Mouse (Mus musculus): Measurements from ENCODE around the gene Slamf6. TPM values are rescaled to one million over a fixed set of nuclear protein-coding genes. Genes with fewer than 3 reads are reported as not detected.
A peak's percentile ranks its signal among the peaks of the same experiment; 100 is the strongest.

Gene Slamf6
- polyA plus RNA-seq, 1 experiment from 2014 or later: 0.08 TPM

DNA sequence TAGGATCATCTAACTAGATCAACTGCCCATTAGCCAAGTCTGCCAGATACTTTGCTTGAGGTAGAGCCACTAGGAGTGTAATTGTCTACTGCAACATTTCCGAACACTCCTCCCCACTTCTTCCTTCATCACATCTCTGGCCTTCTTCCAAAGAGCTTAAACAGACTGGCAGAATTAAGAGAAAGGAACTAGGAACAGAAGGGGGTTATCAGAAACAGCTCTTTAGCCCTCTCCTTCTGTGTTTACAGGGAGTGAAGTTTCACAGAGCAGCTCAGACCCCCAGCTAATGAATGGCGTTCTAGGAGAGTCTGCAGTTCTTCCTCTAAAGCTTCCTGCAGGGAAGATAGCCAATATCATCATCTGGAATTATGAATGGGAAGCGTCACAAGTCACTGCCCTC, 16.5 kb downstream of the Slamf6 start:
- no peak for DNase-seq (ENCODE audit: low spot score)
- H3K27ac ChIP-seq: no peak overlapping the region
- no peaks in the 10 kb centered on the region for H3K36me3 ChIP-seq
- H3K4me3 ChIP-seq: no peak overlapping the region
- 23% methylated on average over 3 of the region's 3 CpGs for WGBS
- no peaks in the 10 kb centered on the region for H3K27me3 ChIP-seq (ENCODE audit: insufficient read depth, poor library complexity, severe bottlenecking)
- H3K4me1 ChIP-seq: no peaks in the 10 kb centered on the region
- H3K9me3 ChIP-seq: no peaks in the 10 kb centered on the region

DNA sequence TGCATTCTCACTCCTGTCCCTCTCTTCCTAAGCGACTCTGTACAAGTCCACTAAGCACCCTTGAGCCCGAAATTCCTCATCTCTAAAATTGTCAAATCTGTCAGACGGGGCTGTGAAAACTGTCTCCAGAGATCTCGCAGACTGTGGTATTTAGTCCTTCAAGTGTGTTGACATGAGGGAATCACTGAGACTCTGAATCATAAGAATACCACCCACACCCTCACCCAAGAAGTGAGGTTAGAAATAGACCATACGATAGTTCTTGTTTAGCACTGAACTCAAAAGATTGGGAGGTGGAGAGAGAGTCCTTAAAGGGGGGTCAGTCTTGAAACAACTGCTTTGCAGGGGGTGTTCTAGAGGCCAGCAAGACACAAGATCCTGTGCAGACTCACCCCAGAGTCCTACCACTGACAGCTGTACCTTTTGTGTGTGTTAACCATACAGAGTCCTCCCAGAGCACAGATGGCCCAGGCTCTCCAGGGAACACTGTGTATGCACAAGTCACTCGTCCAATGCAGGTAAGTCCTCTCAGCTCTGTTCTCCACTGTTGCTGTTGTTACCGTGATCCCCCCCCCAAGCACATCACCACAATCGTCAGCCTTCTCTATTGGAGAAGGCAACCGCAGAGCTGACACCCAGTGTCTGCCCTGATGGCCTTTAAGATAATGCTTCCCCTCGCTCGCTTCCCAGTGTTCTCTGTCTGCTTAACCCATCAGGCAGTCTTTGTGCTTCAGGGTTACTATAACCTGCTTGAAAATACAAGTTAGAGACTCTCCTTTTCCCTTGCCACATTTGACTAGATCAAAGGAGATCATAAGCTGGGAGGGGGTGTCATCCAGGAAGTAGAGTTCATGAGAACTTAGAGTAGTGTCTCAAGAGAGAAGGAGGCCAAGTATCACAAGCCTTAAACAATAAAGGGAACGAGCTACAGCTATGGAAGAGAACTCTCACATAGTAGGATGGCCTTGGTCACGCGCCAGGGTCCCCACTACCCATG, 21.9 kb downstream of the Slamf6 start:
- Histone ChIP-seq H3K9me3 (no peaks in the 10 kb centered on the region), H3K27me3 (ENCODE audit: insufficient read depth, poor library complexity, severe bottlenecking) (no peaks in the 10 kb centered on the region), H3K4me1 (no peaks in the 10 kb centered on the region), H3K4me3 (no peak overlapping the region), H3K27ac (no peak overlapping the region), H3K36me3 (no peaks in the 10 kb centered on the region)
- 66% methylated on average over 14 of the region's 14 CpGs for WGBS
- DNase-seq (ENCODE audit: low spot score): no peak

DNA sequence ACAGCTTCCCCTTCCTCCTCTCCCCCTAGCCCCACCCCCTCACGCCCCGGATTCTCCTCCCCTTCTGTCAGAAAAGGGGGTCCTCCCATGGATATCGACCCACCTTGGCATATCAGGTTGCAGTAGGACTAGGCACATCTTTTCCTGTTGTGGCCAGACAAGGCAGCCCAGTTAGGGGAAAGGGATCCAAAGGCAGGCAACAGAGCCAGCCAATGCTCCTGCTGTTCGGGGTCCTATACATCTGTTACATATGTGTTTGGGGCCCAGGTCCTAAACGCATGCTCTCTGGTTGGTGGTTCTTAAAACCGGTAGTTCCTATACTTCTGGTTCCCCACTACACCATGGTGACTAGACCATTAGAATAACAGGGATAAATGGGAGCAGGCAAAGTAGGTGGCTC, 23.3 kb downstream of the Slamf6 start:
- H3K27ac ChIP-seq: no peak overlapping the region
- H3K27me3 ChIP-seq (ENCODE audit: insufficient read depth, poor library complexity, severe bottlenecking): no peaks in the 10 kb centered on the region
- 72% methylated on average over 6 of the region's 6 CpGs for WGBS
- no peaks in the 10 kb centered on the region for H3K36me3 ChIP-seq
- H3K4me3 ChIP-seq: no peak overlapping the region
- no peak for DNase-seq (ENCODE audit: low spot score)
- H3K9me3 ChIP-seq: no peaks in the 10 kb centered on the region
- no peaks in the 10 kb centered on the region for H3K4me1 ChIP-seq

DNA sequence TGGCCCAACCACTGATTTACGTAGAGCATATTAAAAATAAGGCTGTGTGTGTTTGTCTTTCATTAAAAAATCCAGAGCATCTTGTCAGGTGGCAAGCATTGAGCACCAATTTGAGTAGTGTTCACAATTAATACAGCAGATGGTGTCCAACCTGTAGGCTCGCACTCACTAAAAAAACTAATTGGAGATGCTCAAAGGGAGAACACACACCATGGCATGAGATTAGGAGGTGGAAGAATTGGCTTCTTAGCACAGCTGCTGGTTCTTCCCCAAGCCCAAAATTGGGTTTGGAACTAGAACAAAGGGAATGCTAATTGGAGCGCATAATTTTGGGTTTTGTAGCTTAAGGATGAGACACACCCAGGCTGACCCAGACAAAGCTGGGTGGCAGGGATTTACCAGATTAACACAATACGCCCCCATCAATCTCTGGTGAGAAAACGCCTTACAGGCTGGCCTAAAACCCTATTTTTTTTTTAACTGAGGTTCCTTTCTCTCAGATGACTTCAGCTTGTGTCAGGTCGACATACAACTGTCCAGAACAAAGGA, 29.2 kb downstream of the Slamf6 start:
- H3K9me3 ChIP-seq: no peaks in the 10 kb centered on the region
- no peak overlapping the region for H3K4me3 ChIP-seq

DNA sequence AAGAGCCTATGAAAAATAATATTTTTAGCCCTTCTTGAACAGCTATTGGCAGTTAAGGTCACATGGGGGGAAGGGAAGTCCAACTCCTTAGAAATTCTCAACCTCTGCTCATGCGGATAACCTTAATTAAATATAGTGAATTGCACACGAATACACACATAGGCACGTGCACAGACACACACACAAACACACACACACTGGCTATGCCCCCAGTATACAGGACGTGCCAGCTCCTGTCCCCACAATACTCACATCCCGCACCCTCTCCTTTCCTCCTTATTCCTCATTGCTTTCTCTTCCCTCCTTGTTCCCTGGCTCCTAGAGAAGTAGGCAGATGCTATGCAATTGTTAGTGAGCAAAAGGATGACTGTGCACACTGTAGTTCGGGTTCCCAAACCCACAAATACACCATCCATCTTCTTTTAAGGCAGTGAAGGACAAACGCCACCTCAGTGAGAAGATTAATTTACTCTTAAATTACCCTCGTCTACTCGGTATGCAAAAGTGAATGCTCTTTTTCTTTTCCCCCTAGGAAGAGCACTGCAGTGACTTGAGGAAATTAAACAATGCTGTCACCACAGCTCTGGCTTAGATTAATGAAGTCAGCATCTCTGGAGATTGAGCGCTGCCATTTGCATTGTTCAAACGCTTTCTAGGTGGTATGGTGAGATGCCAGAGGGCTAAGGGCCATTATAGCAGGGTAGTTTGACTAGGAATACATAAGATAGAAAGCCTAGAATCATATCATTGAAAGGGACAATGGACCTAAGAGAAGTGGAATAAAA, 31.0 kb downstream of the Slamf6 start:
- Histone ChIP-seq H3K36me3 (no peaks in the 10 kb centered on the region), H3K9me3 (no peaks in the 10 kb centered on the region), H3K27me3 (ENCODE audit: insufficient read depth, poor library complexity, severe bottlenecking) (no peaks in the 10 kb centered on the region), H3K27ac (no peak overlapping the region), H3K4me3 (no peak overlapping the region), H3K4me1 (no peaks in the 10 kb centered on the region)
- DNase-seq (ENCODE audit: low spot score): no peak
- WGBS: 78% methylated on average over 11 of the region's 11 CpGs

More for the DNA sequence above, 29.2 kb downstream of the Slamf6 start:
- Histone ChIP-seq H3K36me3 (no peaks in the 10 kb centered on the region), H3K4me1 (no peaks in the 10 kb centered on the region), H3K27ac (no peak overlapping the region), H3K27me3 (ENCODE audit: insufficient read depth, poor library complexity, severe bottlenecking) (no peaks in the 10 kb centered on the region)
- 63% methylated on average over 6 of the region's 6 CpGs for WGBS
- DNase-seq (ENCODE audit: low spot score): no peak

DNA sequence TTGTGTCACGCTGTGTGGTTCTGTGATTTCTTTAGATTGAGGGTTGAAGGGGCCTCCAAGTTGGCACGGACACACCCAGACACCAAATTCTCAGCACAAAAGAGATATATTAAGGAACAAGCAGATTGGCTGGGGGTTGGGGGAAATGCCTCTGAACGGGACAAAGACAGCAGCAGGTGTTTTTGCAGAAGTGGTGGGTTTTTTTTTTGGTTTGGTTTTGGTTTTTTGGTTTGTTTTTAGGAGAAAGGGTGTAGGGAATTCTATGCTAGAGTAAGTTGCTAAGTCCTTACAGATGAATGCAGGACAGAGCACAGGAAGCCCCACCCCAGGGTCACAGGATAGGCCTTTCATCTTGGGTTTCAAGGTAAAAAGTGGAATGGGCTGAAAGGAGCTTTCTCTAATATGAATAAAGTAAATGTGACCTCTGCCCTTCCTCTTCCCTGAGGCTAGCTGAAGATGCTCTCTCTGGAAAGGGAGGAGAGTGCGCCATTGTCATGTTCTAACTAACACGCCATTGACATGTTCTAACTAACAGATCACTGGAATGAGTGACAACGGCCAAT, 31.7 kb downstream of the Slamf6 start:
- Histone ChIP-seq H3K4me3 (no peak overlapping the region), H3K27me3 (ENCODE audit: insufficient read depth, poor library complexity, severe bottlenecking) (no peaks in the 10 kb centered on the region), H3K27ac (no peak overlapping the region), H3K9me3 (no peaks in the 10 kb centered on the region), H3K4me1 (no peaks in the 10 kb centered on the region), H3K36me3 (no peaks in the 10 kb centered on the region)
- WGBS: 87% methylated on average over 6 of the region's 6 CpGs
- DNase-seq (ENCODE audit: low spot score): no peak

DNA sequence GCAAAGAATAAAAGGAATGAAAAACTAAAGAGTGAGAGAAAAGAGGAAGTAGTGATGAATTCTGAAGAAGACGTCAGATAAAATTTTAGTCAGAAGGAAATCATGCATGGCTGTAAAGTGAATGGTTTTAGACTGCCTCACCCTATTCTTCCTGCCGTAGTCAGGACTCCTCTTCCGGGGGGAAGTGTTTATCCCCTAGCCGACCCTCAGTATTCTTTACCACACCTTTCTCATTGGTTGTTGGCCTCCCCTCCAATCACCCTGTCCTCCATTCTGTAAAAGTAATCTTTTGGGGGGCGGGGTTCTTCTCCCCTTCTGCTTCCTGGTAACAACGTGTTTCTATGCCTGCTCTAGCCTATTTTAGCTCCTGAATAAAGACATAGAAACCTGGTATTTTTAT, 37.8 kb downstream of the Slamf6 start:
- 74% methylated on average over 6 of the region's 6 CpGs for WGBS
- Histone ChIP-seq H3K27me3 (ENCODE audit: insufficient read depth, poor library complexity, severe bottlenecking) (no peaks in the 10 kb centered on the region), H3K36me3 (no peaks in the 10 kb centered on the region), H3K4me1 (no peaks in the 10 kb centered on the region), H3K9me3 (no peaks in the 10 kb centered on the region), H3K27ac (no peak overlapping the region), H3K4me3 (no peak overlapping the region)
- peak; percentile 20 for DNase-seq (ENCODE audit: low spot score)

DNA sequence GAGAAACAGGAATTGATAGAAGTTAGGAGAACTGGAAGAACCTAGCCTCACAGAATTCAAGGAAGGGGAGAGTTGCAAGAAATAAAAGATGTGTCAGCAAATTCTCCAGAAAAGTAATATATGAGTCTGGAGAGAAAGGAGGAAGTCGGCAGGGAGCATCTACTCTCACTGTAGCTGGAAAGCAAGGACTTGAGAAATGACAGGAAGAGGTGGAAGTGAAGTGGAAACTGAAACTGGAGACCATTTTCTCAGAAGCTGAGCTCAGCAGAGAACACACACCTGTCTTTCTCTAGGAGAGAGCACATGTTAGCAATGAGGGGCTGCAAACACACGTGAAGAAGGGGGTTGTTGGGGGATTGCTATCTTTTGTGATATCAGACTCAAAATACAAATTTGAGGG, 40.1 kb downstream of the Slamf6 start:
- Histone ChIP-seq H3K4me1 (no peaks in the 10 kb centered on the region), H3K27ac (no peak overlapping the region), H3K27me3 (ENCODE audit: insufficient read depth, poor library complexity, severe bottlenecking) (no peaks in the 10 kb centered on the region), H3K9me3 (no peaks in the 10 kb centered on the region), H3K36me3 (no peaks in the 10 kb centered on the region), H3K4me3 (no peak overlapping the region)
- DNase-seq (ENCODE audit: low spot score): peak; percentile 66
- 71% methylated on average over 2 of the region's 2 CpGs for WGBS

DNA sequence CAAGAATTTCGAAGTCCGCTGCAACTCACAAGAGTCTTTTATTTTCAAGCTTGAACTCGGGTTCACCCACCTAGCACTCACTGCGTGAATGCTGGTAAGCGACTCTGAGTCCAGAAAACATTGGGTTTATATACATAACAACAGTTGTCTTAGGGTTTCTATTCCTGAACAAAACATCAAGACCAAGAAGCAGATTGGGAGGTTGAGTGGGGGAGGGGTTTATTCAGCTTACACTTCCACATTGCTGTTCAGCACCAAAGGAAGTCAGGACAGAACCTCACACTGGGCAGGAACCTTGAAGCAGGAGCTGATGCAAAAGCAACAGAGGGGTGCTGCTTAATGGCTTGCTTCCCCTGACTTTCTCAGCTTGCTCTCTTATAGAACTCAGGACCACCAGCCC, 43.4 kb downstream of the Slamf6 start:
- Histone ChIP-seq H3K36me3 (no peaks in the 10 kb centered on the region), H3K9me3 (no peaks in the 10 kb centered on the region), H3K27me3 (ENCODE audit: insufficient read depth, poor library complexity, severe bottlenecking) (no peaks in the 10 kb centered on the region), H3K4me3 (no peak overlapping the region), H3K4me1 (no peaks in the 10 kb centered on the region), H3K27ac (no peak overlapping the region)
- peak; percentile 28 for DNase-seq (ENCODE audit: low spot score)
- WGBS: 88% methylated on average over 5 of the region's 5 CpGs

DNA sequence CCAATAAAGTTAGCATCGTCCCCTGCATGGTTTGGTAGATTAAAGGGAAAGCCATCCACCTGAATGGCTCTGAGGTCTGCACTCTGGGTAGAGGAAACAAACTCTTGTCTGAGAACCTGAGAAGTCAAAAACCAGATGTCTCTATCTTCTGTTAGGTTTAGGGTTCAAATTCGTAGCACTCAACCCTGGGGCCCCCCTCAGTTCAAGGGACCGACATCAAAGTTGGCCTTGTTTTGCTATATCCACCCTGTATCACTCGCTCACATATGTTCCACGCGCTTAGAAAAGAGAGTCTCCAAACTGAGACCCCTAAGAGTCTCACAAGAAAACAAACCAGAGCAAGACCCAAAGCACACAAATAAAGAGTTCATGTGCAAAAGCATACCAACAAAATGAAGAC, 44.4 kb downstream of the Slamf6 start:
- H3K4me3 ChIP-seq: no peak overlapping the region

DNA sequence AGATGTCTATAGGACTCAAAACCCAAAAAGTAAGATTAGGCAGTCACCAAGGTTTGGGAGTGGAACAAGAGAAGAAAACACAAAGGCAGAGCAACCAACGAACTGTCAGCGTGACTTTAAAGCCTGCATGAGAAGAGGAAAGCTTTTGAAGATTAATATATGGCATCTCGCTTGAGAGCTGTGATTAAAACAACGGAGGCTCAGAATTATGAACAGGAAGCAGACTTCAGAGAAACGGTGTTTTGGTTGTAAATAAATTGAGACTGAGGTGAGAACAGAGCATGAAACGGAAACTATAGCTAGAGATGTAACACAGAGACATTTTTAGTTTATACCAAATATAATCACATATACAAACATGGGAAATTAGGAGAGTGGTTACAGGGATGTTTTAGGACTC, 46.3 kb downstream of the Slamf6 start:
- 81% methylated on average over 6 of the region's 6 CpGs for WGBS
- no peaks in the 10 kb centered on the region for H3K36me3 ChIP-seq

More for the DNA sequence above, 44.4 kb downstream of the Slamf6 start:
- Histone ChIP-seq H3K9me3 (no peaks in the 10 kb centered on the region), H3K27me3 (ENCODE audit: insufficient read depth, poor library complexity, severe bottlenecking) (no peaks in the 10 kb centered on the region), H3K4me1 (no peaks in the 10 kb centered on the region), H3K27ac (no peak overlapping the region), H3K36me3 (no peaks in the 10 kb centered on the region)
- peak; percentile 33 for DNase-seq (ENCODE audit: low spot score)
- WGBS: 86% methylated on average over 6 of the region's 6 CpGs

DNA sequence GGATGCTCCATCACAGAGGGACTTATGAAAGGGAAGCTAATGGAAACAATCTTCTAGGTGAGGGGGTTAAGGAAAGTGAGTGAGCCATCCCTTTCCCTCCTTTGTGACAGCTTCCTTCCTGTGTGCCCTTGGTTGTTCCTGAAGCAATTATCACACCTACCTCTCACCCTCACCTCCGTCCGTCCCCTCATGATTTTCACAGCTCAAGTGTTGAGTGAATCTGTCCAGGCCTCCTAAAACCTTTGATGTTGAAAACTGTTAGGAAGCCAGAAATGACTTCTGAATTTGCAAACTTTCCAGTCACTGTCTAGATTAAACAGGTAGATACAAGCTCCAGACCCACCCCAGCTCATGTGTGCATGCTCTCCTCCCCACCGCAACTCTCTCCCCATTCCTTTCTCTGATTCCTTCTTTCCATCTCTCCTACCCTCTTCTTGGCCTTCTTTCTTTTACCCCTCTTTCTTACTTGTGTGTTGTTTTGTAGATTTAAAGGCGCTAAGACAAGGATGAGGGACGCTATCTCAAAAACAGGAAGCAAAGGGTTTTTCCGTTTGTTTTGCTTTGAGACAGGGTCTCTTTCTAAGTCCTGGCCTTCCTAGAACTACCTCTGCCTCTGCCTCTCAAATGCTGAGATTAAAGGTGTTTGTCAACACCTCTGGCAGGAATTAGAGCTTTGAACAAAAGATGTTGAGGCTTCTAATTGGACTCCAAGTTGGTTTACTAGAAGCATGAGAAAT, 48.9 kb downstream of the Slamf6 start:
- Histone ChIP-seq H3K4me1 (no peaks in the 10 kb centered on the region), H3K27ac (no peak overlapping the region), H3K27me3 (ENCODE audit: insufficient read depth, poor library complexity, severe bottlenecking) (no peaks in the 10 kb centered on the region), H3K9me3 (no peaks in the 10 kb centered on the region), H3K36me3 (no peaks in the 10 kb centered on the region), H3K4me3 (no peak overlapping the region)
- 48% methylated on average over 6 of the region's 6 CpGs for WGBS
- DNase-seq (ENCODE audit: low spot score): peak; percentile 55

More for the DNA sequence above, 46.3 kb downstream of the Slamf6 start:
- Histone ChIP-seq H3K4me3 (no peak overlapping the region), H3K27ac (no peak overlapping the region), H3K4me1 (no peaks in the 10 kb centered on the region), H3K9me3 (no peaks in the 10 kb centered on the region), H3K27me3 (ENCODE audit: insufficient read depth, poor library complexity, severe bottlenecking) (no peaks in the 10 kb centered on the region)
- DNase-seq (ENCODE audit: low spot score): peak; percentile 11
